Mouse (Mus musculus) lung, adult 2 months (tissue): ENCODE measurements around the gene Nt5e.

ENCODE experiments used
- CTCF ChIP-seq: fragments of 200-500 bp; IDR thresholded peaks from 2 replicates; pipeline ENCODE4 v1.5.1; 2011; ENCODE audit warnings: mild to moderate bottlenecking, low read length, control low read depth; ENCODE audit not compliant: insufficient read depth
- POLR2A ChIP-seq: fragments of 200-500 bp; IDR thresholded peaks from 2 replicates; pipeline ENCODE4 v1.6.1; 2011; ENCODE audit warnings: low read depth, mild to moderate bottlenecking, control low read depth, low read length, borderline replicate concordance; ENCODE audit errors: extremely low read depth

DNA sequence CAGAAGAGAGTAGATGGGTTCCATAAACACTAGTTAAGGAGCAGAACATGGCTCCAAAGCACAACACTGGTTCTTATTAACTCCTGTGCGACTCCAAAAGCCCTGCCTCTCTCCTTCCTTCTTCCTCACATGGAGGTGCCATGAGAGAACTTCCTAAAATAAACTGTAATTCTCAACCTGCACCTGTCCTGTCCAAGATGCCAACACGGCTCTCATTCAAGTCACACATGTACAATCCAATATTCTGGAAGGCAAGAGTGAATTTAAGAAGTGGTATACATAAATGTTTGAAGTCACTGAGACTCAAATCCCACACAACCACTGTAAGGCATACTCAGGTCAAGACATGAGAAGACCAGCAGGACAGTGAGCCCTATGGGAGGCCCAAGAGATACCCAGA, 44.2 kb downstream of the Nt5e start:
- TF ChIP-seq CTCF (no peak), POLR2A (no peak)
